Mouse (Mus musculus) forebrain, embryonic 11.5 days (tissue): ENCODE results near the gene Tmem63b. TPM values are rescaled to one million over a fixed set of nuclear protein-coding genes. Genes with fewer than 3 reads are reported as not detected.

Source experiments
- ATAC-seq: fragments of 200-750 bp; cut with Nextera tagmentation; replicated peaks from 2 replicates; pipeline ENCODE4 v1.8.0; 2017; ENCODE audit warnings: moderate TSS enrichment; ENCODE audit not compliant: low FRiP score
- DNase-seq: peaks from one replicate; pipeline ENCODE4 v3.0.0-alpha.2; 2017; ENCODE audit warnings: low spot score
- H3K27ac ChIP-seq: fragments of 300-500 bp; sonication (generic); 2 replicates; pipeline ENCODE4 v1.5.1; 2014; ENCODE audit warnings: low read depth, low read length
- H3K27me3 ChIP-seq: fragments of 300-500 bp; sonication (generic); 2 replicates; pipeline ENCODE4 v1.6.1; 2014; ENCODE audit warnings: mild to moderate bottlenecking, low read length, mixed read lengths; ENCODE audit not compliant: control insufficient read depth, insufficient read depth
- H3K36me3 ChIP-seq: fragments of 300-500 bp; sonication (generic); 2 replicates; pipeline ENCODE4 v1.6.1; 2014; ENCODE audit warnings: mild to moderate bottlenecking, low read length, moderate library complexity, mixed read lengths; ENCODE audit not compliant: control insufficient read depth, insufficient read depth
- H3K4me1 ChIP-seq: fragments of 300-500 bp; sonication (generic); replicated peaks from 2 replicates; pipeline ENCODE4 v1.6.1; 2014; ENCODE audit warnings: low read length, mixed read lengths; ENCODE audit not compliant: control insufficient read depth, insufficient read depth
- H3K4me2 ChIP-seq: fragments of 300-500 bp; sonication (generic); 2 replicates; pipeline ENCODE4 v1.6.1; 2014; ENCODE audit warnings: low read depth, mild to moderate bottlenecking, low read length, moderate library complexity, mixed read lengths; ENCODE audit not compliant: severe bottlenecking
- H3K4me3 ChIP-seq: fragments of 300-500 bp; sonication (generic); 2 replicates; pipeline ENCODE4 v1.5.1; 2014; ENCODE audit warnings: low read depth, low read length
- H3K9ac ChIP-seq: fragments of 300-500 bp; sonication (generic); 2 replicates; pipeline ENCODE4 v1.6.1; 2014; ENCODE audit warnings: low read length
- H3K9me3 ChIP-seq: fragments of 300-500 bp; sonication (generic); 2 replicates; pipeline ENCODE4 v1.6.1; 2016; ENCODE audit warnings: low read length, mixed read lengths; ENCODE audit not compliant: control insufficient read depth
- WGBS: fragments of 180-500 bp; shearing (Covaris S2); extraction: QIAGEN DNeasy Blood & Tissue Kit; methylation state at CpG from one replicate; pipeline ENCODE4 v1.1.7; 2014; 5-methylcytosine and 5-hydroxymethylcytosine counted together
- polyA plus RNA-seq: library from polyadenylated mRNA; unstranded; fragments of >200 nt; fragmentation: Nextera tagmentation; extraction: Ambion mirVana; gene quantifications from 2 replicates; pipeline ENCODE4 v1.2.1, GENCODE M21; 2014

Gene Tmem63b
- polyA plus RNA-seq, 1 experiment from 2014 or later = 49.8 TPM

DNA sequence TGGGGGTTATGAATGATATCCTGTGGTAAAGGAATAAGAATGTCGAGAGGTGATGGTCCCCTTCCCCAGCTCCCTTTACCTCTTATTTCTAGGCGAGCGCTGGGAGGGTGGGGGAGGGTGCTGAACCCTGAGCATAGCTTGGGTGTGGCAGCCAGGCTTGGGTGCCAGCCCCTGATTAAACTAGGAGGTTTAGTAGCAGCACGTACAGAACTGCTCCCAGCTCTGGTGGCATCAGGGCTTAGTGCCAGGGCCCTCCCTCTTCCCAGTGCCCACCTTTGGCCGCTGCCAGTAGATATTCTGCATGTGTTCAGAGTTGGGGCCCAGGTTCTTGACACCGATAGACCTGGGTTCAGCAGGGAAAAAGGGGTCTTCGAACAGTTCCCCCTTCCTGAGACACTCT lies 33.5 kb downstream of the Tmem63b start:
- 73% methylated on average over 7 of the region's 7 CpGs for WGBS
- Histone ChIP-seq H3K4me1 (no peaks in the 10 kb centered on the region), H3K9ac (no peak overlapping the region), H3K9me3 (no peaks in the 10 kb centered on the region), H3K27ac (no peak overlapping the region), H3K27me3 (no peaks in the 10 kb centered on the region; the same call in 1 of the 2 replicates), H3K4me2 (no peak overlapping the region), H3K4me3 (no peak overlapping the region), H3K36me3 (no peaks in the 10 kb centered on the region)
- ATAC-seq = no peak
- no peak for DNase-seq

- H3K9me3 ChIP-seq = no peaks in the 10 kb centered on the region
- DNase-seq = no peak
- no peak overlapping the region for H3K27ac ChIP-seq
- H3K4me1 ChIP-seq = no peaks in the 10 kb centered on the region
- H3K9ac ChIP-seq = no peak overlapping the region
- WGBS = 90% methylated on average over 4 of the region's 4 CpGs
- no peak for ATAC-seq
- H3K4me3 ChIP-seq = no peak overlapping the region
- no peaks in the 10 kb centered on the region for H3K27me3 ChIP-seq
- no peak overlapping the region for H3K4me2 ChIP-seq
- no peaks in the 10 kb centered on the region for H3K36me3 ChIP-seq
Measured at GRCm38 (mm10) chr17:45644185-45644584, 42.5 kb downstream of the Tmem63b start.

GRCm38 (mm10) chr17:45642701-45643100 lies 44.0 kb downstream of the Tmem63b start:
- WGBS = 24% methylated on average over 12 of the region's 12 CpGs
- 0 out of 2 replicates have a peak, but pooled peaks have one; percentile 33 for ATAC-seq

GRCm38 (mm10) chr17:45641981-45642380 lies 44.7 kb downstream of the Tmem63b start:
- no peaks in the 10 kb centered on the region for H3K36me3 ChIP-seq

More at GRCm38 (mm10) chr17:45642701-45643100, 44.0 kb downstream of the Tmem63b start:
- Histone ChIP-seq H3K27me3 (no peaks in the 10 kb centered on the region), H3K4me1 (no peaks in the 10 kb centered on the region), H3K9me3 (no peaks in the 10 kb centered on the region), H3K9ac (no peak overlapping the region), H3K4me2 (no peak overlapping the region), H3K36me3 (no peaks in the 10 kb centered on the region), H3K4me3 (no peak overlapping the region), H3K27ac (no peak overlapping the region)
- DNase-seq = peak; percentile 90

GRCm38 (mm10) chr17:45638596-45639295 lies 48.0 kb downstream of the Tmem63b start:
- no peak overlapping the region for H3K9ac ChIP-seq
- no peak for DNase-seq

More at GRCm38 (mm10) chr17:45641981-45642380, 44.7 kb downstream of the Tmem63b start:
- Histone ChIP-seq H3K27ac (no peak overlapping the region), H3K9me3 (no peaks in the 10 kb centered on the region), H3K4me1 (no peaks in the 10 kb centered on the region), H3K27me3 (no peaks in the 10 kb centered on the region), H3K4me2 (no peak overlapping the region), H3K4me3 (no peak overlapping the region), H3K9ac (no peak overlapping the region)
- no peak for ATAC-seq
- 89% methylated on average over 8 of the region's 8 CpGs for WGBS
- DNase-seq = no peak

DNA sequence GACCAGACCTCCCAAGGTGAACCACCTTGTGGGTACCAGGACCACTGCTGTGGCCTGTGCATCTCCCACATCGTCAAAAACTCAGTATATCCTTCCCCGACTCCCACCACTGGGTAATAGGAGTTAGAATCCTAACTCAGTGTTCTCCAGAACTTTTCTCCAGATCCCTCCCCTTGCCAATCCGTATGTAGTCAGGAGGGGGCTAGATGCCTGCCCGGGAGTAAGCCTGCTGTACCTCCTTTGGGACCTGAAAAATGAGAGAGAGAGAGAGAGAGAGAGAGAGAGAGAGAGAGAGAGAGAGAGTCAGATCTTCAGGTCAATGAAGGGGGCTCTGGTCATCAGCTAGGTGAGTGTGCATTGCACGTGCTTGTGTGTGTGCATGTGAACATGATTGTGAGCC lies 52.7 kb downstream of the Tmem63b start:
- ATAC-seq = no peak
- H3K4me2 ChIP-seq = no peak overlapping the region
- DNase-seq = no peak
- WGBS = 75% methylated on average over 5 of the region's 5 CpGs
- H3K4me3 ChIP-seq = no peak overlapping the region
- no peaks in the 10 kb centered on the region; the same call in 1 of the 2 replicates for H3K4me1 ChIP-seq
- no peaks in the 10 kb centered on the region for H3K36me3 ChIP-seq
- no peaks in the 10 kb centered on the region for H3K27me3 ChIP-seq
- no peak overlapping the region for H3K9ac ChIP-seq
- no peak overlapping the region for H3K27ac ChIP-seq
- no peaks in the 10 kb centered on the region for H3K9me3 ChIP-seq

More at GRCm38 (mm10) chr17:45638596-45639295, 48.0 kb downstream of the Tmem63b start:
- no peak for ATAC-seq
- WGBS = 81% methylated on average over 16 of the region's 16 CpGs
- H3K27me3 ChIP-seq = no peaks in the 10 kb centered on the region
- no peak overlapping the region for H3K4me2 ChIP-seq
- H3K4me1 ChIP-seq = no peaks in the 10 kb centered on the region
- no peak overlapping the region for H3K4me3 ChIP-seq
- H3K9me3 ChIP-seq = no peaks in the 10 kb centered on the region
- H3K27ac ChIP-seq = no peak overlapping the region
- no peaks in the 10 kb centered on the region for H3K36me3 ChIP-seq

DNA sequence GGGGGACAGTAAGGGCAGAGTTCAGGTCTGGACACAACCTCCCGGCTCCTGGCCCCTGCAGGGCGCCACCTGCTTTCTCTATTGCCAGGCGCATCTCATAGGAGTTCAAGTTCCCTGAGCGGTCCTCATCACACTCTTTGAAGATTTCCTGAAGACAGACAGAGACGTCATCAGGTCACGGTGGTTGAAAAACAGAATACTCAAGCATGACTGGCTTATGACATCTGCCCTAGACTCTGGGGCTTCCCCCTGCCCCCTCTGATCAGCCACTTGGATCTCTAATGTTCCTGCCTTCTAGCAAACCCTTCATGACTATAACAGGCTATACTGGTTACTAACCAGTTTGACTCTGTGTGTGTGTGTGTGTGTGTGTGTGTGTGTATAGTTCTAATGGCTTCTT lies 54.8 kb downstream of the Tmem63b start:
- no peaks in the 10 kb centered on the region for H3K36me3 ChIP-seq
- no peak for DNase-seq
- H3K27me3 ChIP-seq = no peaks in the 10 kb centered on the region
- no peak overlapping the region for H3K9ac ChIP-seq
- H3K4me2 ChIP-seq = no peak overlapping the region
- H3K4me1 ChIP-seq = no peaks in the 10 kb centered on the region; the same call in 1 of the 2 replicates
- H3K9me3 ChIP-seq = no peaks in the 10 kb centered on the region
- no peak overlapping the region for H3K27ac ChIP-seq
- no peak for ATAC-seq
- no peak overlapping the region for H3K4me3 ChIP-seq
- WGBS = 78% methylated on average over 6 of the region's 6 CpGs

DNA sequence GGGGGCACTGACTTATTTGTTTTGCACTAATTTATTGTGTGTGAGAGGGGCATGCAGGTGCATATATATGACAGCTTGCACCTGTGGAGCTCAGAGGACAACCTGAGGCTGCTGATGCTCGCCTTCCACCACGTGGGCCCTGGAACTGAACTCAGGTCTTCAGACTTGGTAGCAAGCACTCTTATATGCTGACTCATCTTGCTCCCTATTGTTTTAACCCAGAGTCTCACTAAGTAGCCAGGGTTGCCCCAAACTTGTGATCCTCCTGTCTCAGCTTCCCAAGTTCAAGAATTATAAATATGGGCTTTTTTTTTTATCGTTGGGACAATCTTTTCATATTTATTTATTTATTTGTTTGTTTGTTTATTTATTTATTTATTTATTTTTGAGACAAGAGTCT lies 55.7 kb downstream of the Tmem63b start:
- H3K27ac ChIP-seq = no peak overlapping the region
- DNase-seq = no peak

More for the DNA sequence above, 55.7 kb downstream of the Tmem63b start:
- ATAC-seq = no peak; the same call in 1 of the 2 replicates
- Histone ChIP-seq H3K9ac (no peak overlapping the region), H3K4me1 (no peaks in the 10 kb centered on the region; the same call in 1 of the 2 replicates), H3K36me3 (no peaks in the 10 kb centered on the region), H3K27me3 (no peaks in the 10 kb centered on the region), H3K4me2 (peak overlapping the region; percentile 89), H3K9me3 (no peaks in the 10 kb centered on the region), H3K4me3 (peak overlapping the region; percentile 38; the same call in 1 of the 2 replicates)
- WGBS = 54% methylated on average over 3 of the region's 3 CpGs
